Mouse (Mus musculus): ENCODE data around the gene C130050O18Rik.

C130050O18Rik gene

GRCm38 (mm10) chr5:139427001-139427400 is 21.9 kb downstream of the C130050O18Rik start:
- DNase-seq (ENCODE audit: low spot score): no peak

- no peak for DNase-seq (ENCODE audit: low spot score)
These were observed 22.9 kb downstream of the C130050O18Rik start for GRCm38 (mm10) chr5:139427989-139428388.

GRCm38 (mm10) chr5:139429818-139430341 is 24.8 kb downstream of the C130050O18Rik start:
- DNase-seq (ENCODE audit: low spot score): no peak

GRCm38 (mm10) chr5:139432333-139432732 is 27.3 kb downstream of the C130050O18Rik start:
- no peak for DNase-seq (ENCODE audit: low spot score)

- no peak for DNase-seq (ENCODE audit: low spot score)
These were observed 27.8 kb downstream of the C130050O18Rik start for GRCm38 (mm10) chr5:139432747-139433508.

GRCm38 (mm10) chr5:139433842-139434568 is 28.9 kb downstream of the C130050O18Rik start:
- DNase-seq (ENCODE audit: low spot score): no peak

GRCm38 (mm10) chr5:139434940-139435339 is 29.9 kb downstream of the C130050O18Rik start:
- DNase-seq (ENCODE audit: low spot score): no peak

- no peak for DNase-seq (ENCODE audit: low spot score)
These were observed 32.7 kb downstream of the C130050O18Rik start for GRCm38 (mm10) chr5:139437769-139438168.

- DNase-seq (ENCODE audit: low spot score): no peak
These were observed 33.4 kb downstream of the C130050O18Rik start for GRCm38 (mm10) chr5:139438440-139438839.

GRCm38 (mm10) chr5:139440451-139440850 is 35.4 kb downstream of the C130050O18Rik start:
- DNase-seq (ENCODE audit: low spot score): no peak

GRCm38 (mm10) chr5:139440926-139441725 is 36.0 kb downstream of the C130050O18Rik start:
- DNase-seq (ENCODE audit: low spot score): no peak

- DNase-seq (ENCODE audit: low spot score): no peak
These were observed 36.6 kb downstream of the C130050O18Rik start for GRCm38 (mm10) chr5:139441726-139442018.

- DNase-seq (ENCODE audit: low spot score): no peak
These were observed 37.3 kb downstream of the C130050O18Rik start for GRCm38 (mm10) chr5:139442428-139442827.

GRCm38 (mm10) chr5:139442962-139443361 is 37.9 kb downstream of the C130050O18Rik start:
- DNase-seq (ENCODE audit: low spot score): no peak

GRCm38 (mm10) chr5:139445258-139445657 is 40.2 kb downstream of the C130050O18Rik start:
- DNase-seq (ENCODE audit: low spot score): no peak

- DNase-seq (ENCODE audit: low spot score): no peak
These were observed 42.9 kb downstream of the C130050O18Rik start for GRCm38 (mm10) chr5:139448025-139448424.

- DNase-seq (ENCODE audit: low spot score): no peak
These were observed 44.2 kb downstream of the C130050O18Rik start for GRCm38 (mm10) chr5:139449161-139449791.

GRCm38 (mm10) chr5:139449926-139450325 is 44.8 kb downstream of the C130050O18Rik start:
- no peak for DNase-seq (ENCODE audit: low spot score)

- no peak for DNase-seq (ENCODE audit: low spot score)
These were observed 48.0 kb downstream of the C130050O18Rik start for GRCm38 (mm10) chr5:139453031-139453430.

- DNase-seq (ENCODE audit: low spot score): no peak
These were observed 50.1 kb downstream of the C130050O18Rik start for GRCm38 (mm10) chr5:139455166-139455565.

GRCm38 (mm10) chr5:139457241-139457640 is 52.2 kb downstream of the C130050O18Rik start:
- no peak for DNase-seq (ENCODE audit: low spot score)

- no peak for DNase-seq (ENCODE audit: low spot score)
These were observed 54.9 kb downstream of the C130050O18Rik start for GRCm38 (mm10) chr5:139459938-139460337.

Data from ovary, postnatal 10 days (tissue).